Mouse (Mus musculus) kidney, postnatal 0 days (tissue): Measurements from ENCODE around the gene Rbm26. TPM values are rescaled to one million over a fixed set of nuclear protein-coding genes. Genes with fewer than 3 reads are reported as not detected.

ENCODE experiments used
- ATAC-seq: fragments of 200-750 bp; cut with Nextera tagmentation; replicated peaks from 2 replicates; pipeline ENCODE4 v1.8.0; 2017; ENCODE audit warnings: low read depth, moderate number of reproducible peaks, moderate TSS enrichment, moderate library complexity; ENCODE audit not compliant: low FRiP score
- DNase-seq: peaks from one replicate; pipeline ENCODE4 v3.0.0-alpha.2; 2016; ENCODE audit warnings: low spot score
- H3K27ac ChIP-seq: fragments of 300-500 bp; sonication (generic); 2 replicates; pipeline ENCODE4 v1.5.1; 2014; ENCODE audit warnings: mild to moderate bottlenecking
- H3K27me3 ChIP-seq: fragments of 300-500 bp; sonication (generic); 2 replicates; pipeline ENCODE4 v1.6.1; 2014; ENCODE audit warnings: low read length, mixed read lengths; ENCODE audit not compliant: insufficient read depth
- H3K36me3 ChIP-seq: fragments of 300-500 bp; sonication (generic); 2 replicates; pipeline ENCODE4 v1.6.1; 2014; ENCODE audit warnings: low read length, mixed read lengths; ENCODE audit not compliant: insufficient read depth
- H3K4me1 ChIP-seq: fragments of 300-500 bp; sonication (generic); replicated peaks from 2 replicates; pipeline ENCODE4 v1.6.1; 2014; ENCODE audit warnings: antibody characterized with exemption, low read length, mixed read lengths; ENCODE audit not compliant: insufficient read depth
- H3K4me2 ChIP-seq: fragments of 300-500 bp; sonication (generic); 2 replicates; pipeline ENCODE4 v1.6.1; 2014; ENCODE audit warnings: mild to moderate bottlenecking, low read length, moderate library complexity, mixed read lengths
- H3K4me3 ChIP-seq: fragments of 300-500 bp; sonication (generic); replicated peaks from 2 replicates; pipeline ENCODE4 v1.5.1; 2014; ENCODE audit warnings: low read depth, low read length
- H3K9ac ChIP-seq: fragments of 300-500 bp; sonication (generic); 2 replicates; pipeline ENCODE4 v1.6.1; 2014; ENCODE audit warnings: low read depth, low read length
- H3K9me3 ChIP-seq: fragments of 300-500 bp; sonication (generic); replicated peaks from 2 replicates; pipeline ENCODE4 v1.6.1; 2016; ENCODE audit warnings: low read length, inconsistent platforms, mixed read lengths
- CTCF ChIP-seq: IDR thresholded peaks from 2 replicates; pipeline ENCODE4 v1.5.1; 2016; ENCODE audit warnings: antibody characterized with exemption, low read depth, mild to moderate bottlenecking, moderate library complexity
- WGBS: fragments of 180-500 bp; shearing (Covaris S2); extraction: QIAGEN DNeasy Blood & Tissue Kit; methylation state at CpG from one replicate; pipeline ENCODE4 v1.1.7; 2014; 5-methylcytosine and 5-hydroxymethylcytosine counted together
- polyA plus RNA-seq: library from polyadenylated mRNA; unstranded; fragments of >200 nt; fragmentation: Nextera tagmentation; extraction: Ambion mirVana; gene quantifications from 2 replicates; pipeline ENCODE4 v1.2.1, GENCODE M21; 2015

Rbm26 gene
- polyA plus RNA-seq, 1 experiment from 2014 or later = 33.0 TPM

DNA sequence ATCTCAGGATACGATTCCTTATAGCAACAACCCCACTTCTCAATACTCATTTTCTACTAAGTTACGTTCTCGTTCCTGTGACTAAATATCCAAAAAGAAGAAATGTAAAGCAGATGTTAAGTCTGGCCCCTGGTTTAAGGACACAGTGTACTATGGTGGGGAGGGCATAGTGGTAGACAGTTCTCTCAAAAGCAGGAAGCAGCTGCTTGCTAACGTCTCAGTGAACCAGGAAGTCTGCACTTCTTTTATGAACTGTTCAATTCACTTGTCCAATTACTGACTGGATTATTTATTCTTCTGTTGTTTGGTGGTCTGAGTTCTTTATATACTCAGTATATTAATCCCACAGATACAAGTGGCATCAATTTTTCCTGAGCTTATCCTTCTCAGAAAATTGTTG is 12.3 kb downstream of the Rbm26 start:
- Histone ChIP-seq H3K4me1 (no peaks in the 10 kb centered on the region), H3K9me3 (no peaks in the 10 kb centered on the region), H3K4me3 (no peak overlapping the region), H3K27me3 (no peaks in the 10 kb centered on the region), H3K4me2 (no peak overlapping the region), H3K9ac (no peak overlapping the region), H3K36me3 (no peaks in the 10 kb centered on the region), H3K27ac (no peak overlapping the region)
- no peak for TF ChIP-seq CTCF
- 67% methylated on average over 4 of the region's 4 CpGs for WGBS
- DNase-seq = no peak
- ATAC-seq = no peak

GRCm38 (mm10) chr14:105161334-105161733 is 15.8 kb downstream of the Rbm26 start:
- H3K27ac ChIP-seq = no peak overlapping the region
- no peak for TF ChIP-seq CTCF

GRCm38 (mm10) chr14:105158526-105158925 is 18.6 kb downstream of the Rbm26 start:
- Histone ChIP-seq H3K4me1 (no peaks in the 10 kb centered on the region), H3K27ac (no peak overlapping the region), H3K36me3 (peaks cover 6% of the 10 kb centered on the region; the same call in 1 of the 2 replicates), H3K27me3 (no peaks in the 10 kb centered on the region), H3K9me3 (no peaks in the 10 kb centered on the region), H3K4me3 (no peak overlapping the region), H3K9ac (no peak overlapping the region), H3K4me2 (no peak overlapping the region)
- DNase-seq (peak; percentile 19), ATAC-seq (no peak)
- TF ChIP-seq CTCF = no peak
- 16% methylated on average over 2 of the region's 2 CpGs for WGBS

More at GRCm38 (mm10) chr14:105161334-105161733, 15.8 kb downstream of the Rbm26 start:
- WGBS = 100% methylated on average over 1 of the region's 1 CpGs
- Histone ChIP-seq H3K4me3 (no peak overlapping the region), H3K27me3 (no peaks in the 10 kb centered on the region), H3K9me3 (no peaks in the 10 kb centered on the region), H3K4me2 (no peak overlapping the region), H3K4me1 (no peaks in the 10 kb centered on the region), H3K9ac (no peak overlapping the region), H3K36me3 (peaks cover 6% of the 10 kb centered on the region; the same call in 1 of the 2 replicates)
- ATAC-seq (no peak), DNase-seq (no peak)

GRCm38 (mm10) chr14:105134076-105134475 is 43.1 kb downstream of the Rbm26 start:
- no peak for TF ChIP-seq CTCF
- no peak for DNase-seq
- no peaks in the 10 kb centered on the region for H3K9me3 ChIP-seq
- no peak overlapping the region for H3K9ac ChIP-seq
- no peak overlapping the region for H3K27ac ChIP-seq
- no peaks in the 10 kb centered on the region for H3K4me1 ChIP-seq
- no peak overlapping the region for H3K4me2 ChIP-seq
- H3K36me3 ChIP-seq = peaks cover 5% of the 10 kb centered on the region; the same call in 1 of the 2 replicates
- H3K4me3 ChIP-seq = no peak overlapping the region
- 95% methylated on average over 3 of the region's 3 CpGs for WGBS
- no peak for ATAC-seq
- H3K27me3 ChIP-seq = no peaks in the 10 kb centered on the region

DNA sequence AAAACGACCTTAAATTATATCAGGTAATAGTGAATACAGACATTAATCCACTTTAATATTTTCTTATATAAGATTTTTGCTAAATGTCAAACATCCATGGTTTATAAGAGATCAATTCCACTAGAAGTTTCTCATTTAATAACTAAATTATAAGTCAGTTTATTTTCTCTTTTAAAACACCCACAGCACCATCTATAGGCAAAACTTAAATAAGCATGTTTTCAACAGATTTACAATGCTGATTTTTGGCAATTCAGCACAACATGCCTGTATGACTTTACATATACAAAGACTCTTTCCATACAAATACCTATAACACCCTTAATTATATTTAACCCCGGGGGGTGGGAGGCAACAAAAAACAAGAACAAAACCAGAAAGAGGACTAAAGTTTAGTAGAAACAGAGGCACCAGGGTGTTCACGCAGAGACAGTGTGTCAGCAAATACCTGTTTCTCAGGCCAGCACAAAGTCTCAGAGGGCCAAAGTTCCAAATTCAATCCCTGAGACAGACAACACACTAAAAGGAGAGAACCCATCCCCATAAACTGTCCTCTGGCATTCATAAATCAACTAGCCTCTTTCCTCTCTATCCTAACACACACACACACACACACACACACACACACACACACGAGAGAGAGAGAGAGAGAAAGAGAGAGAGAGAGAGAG is 49.3 kb downstream of the Rbm26 start:
- Histone ChIP-seq H3K27me3 (no peaks in the 10 kb centered on the region), H3K4me3 (no peak overlapping the region), H3K4me1 (no peaks in the 10 kb centered on the region), H3K9ac (no peak overlapping the region), H3K36me3 (peaks cover 12% of the 10 kb centered on the region), H3K27ac (no peak overlapping the region), H3K9me3 (no peaks in the 10 kb centered on the region), H3K4me2 (no peak overlapping the region)
- peak; percentile 49 for TF ChIP-seq CTCF
- 86% methylated on average over 4 of the region's 4 CpGs for WGBS
- no peak for ATAC-seq
- peak; percentile 13 for DNase-seq

DNA sequence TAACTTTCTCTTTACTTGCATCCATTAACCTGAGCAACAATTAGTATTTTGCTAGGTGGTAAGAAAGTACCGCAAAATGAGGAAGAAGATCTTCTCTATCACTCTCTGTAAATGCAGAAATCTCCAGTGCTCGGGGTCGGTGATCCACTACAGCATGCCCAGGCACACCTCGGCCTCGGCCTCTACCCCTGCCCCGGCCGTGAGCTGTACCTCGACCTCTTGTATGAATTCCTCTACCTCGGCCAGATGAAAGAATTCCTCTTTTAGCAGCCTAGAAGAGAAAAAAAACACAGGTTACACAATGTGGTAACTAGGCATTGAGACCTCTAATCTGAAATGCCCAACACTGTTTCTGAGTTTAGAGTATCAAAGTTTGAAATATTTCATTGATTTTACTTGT is 52.6 kb downstream of the Rbm26 start:
- Histone ChIP-seq H3K9me3 (no peaks in the 10 kb centered on the region), H3K9ac (no peak overlapping the region), H3K27ac (no peak overlapping the region), H3K27me3 (no peaks in the 10 kb centered on the region), H3K4me1 (no peaks in the 10 kb centered on the region), H3K4me3 (no peak overlapping the region), H3K36me3 (peaks cover 22% of the 10 kb centered on the region), H3K4me2 (no peak overlapping the region)
- ATAC-seq = no peak
- no peak for DNase-seq
- 88% methylated on average over 9 of the region's 9 CpGs for WGBS
- no peak for TF ChIP-seq CTCF
